Mouse (Mus musculus) thymus, postnatal 4 days (tissue): ENCODE measurements around the gene Hist1h2bq.
A peak's percentile ranks its signal among the peaks of the same experiment; 100 is the strongest.

Source experiments
- DNase-seq: peaks from one replicate; pipeline ENCODE4 v3.0.0; 2021

Hist1h2bq gene

GRCm38 (mm10) chr13:21787760-21788593 is 22.0 kb downstream of the Hist1h2bq start:
- DNase-seq = peak; percentile 17

- peak; percentile 77 for DNase-seq
Measured at GRCm38 (mm10) chr13:21786899-21787629, 22.9 kb downstream of the Hist1h2bq start, which contains the start of the genes Hist1h2an and Hist1h2bp. Hist1h2an (minus strand) TSS chr13:21787218. Hist1h2bp (plus strand) TSS chr13:21787461.

DNA sequence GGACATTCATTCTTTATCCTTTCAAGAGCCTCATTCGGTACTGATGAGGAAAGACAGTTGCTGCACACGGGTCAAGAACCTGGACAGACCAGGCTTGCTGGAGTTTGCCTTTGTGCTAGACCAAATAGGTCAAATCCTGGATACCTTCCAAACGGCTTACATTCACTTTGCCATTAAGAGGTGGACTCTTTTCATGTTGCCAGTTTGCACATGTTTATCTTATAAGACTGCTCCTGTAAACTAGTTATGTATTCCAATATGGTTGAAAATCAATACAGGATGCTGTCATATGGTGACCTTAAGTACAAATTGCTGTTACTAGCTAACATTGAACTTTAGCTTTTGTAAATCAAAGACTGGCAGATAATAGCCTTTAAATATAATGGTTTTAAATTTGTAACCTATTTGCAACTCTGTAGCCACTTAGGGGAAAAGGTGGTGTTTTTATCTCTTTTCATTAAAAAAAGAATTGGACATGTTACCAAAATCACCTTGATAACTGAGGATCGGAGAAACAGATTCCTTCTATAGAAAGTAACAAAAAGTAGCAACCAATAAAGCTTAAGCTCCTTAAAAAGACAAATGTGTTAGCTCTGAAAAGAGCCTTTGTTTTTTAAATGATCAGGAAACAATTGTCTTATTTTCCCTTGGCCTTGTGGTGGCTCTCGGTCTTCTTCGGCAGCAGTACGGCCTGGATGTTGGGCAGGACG is 23.7 kb downstream of the Hist1h2bq start:
- DNase-seq = no peak

- no peak for DNase-seq
Measured at GRCm38 (mm10) chr13:21784311-21784710, 25.7 kb downstream of the Hist1h2bq start.

- DNase-seq = peak; percentile 47
Measured at GRCm38 (mm10) chr13:21783734-21784161, 26.2 kb downstream of the Hist1h2bq start.

GRCm38 (mm10) chr13:21783255-21783617 is 26.8 kb downstream of the Hist1h2bq start, which contains the start of gene Hist1h3i:
Hist1h3i (minus strand) TSS chr13:21783370.
- DNase-seq = peak; percentile 64

GRCm38 (mm10) chr13:21782361-21783254 is 27.4 kb downstream of the Hist1h2bq start:
- DNase-seq = peak; percentile 57

- DNase-seq = no peak
Measured at GRCm38 (mm10) chr13:21781639-21782038, 28.4 kb downstream of the Hist1h2bq start.

- DNase-seq = no peak
Measured at GRCm38 (mm10) chr13:21781021-21781555, 28.9 kb downstream of the Hist1h2bq start.

DNA sequence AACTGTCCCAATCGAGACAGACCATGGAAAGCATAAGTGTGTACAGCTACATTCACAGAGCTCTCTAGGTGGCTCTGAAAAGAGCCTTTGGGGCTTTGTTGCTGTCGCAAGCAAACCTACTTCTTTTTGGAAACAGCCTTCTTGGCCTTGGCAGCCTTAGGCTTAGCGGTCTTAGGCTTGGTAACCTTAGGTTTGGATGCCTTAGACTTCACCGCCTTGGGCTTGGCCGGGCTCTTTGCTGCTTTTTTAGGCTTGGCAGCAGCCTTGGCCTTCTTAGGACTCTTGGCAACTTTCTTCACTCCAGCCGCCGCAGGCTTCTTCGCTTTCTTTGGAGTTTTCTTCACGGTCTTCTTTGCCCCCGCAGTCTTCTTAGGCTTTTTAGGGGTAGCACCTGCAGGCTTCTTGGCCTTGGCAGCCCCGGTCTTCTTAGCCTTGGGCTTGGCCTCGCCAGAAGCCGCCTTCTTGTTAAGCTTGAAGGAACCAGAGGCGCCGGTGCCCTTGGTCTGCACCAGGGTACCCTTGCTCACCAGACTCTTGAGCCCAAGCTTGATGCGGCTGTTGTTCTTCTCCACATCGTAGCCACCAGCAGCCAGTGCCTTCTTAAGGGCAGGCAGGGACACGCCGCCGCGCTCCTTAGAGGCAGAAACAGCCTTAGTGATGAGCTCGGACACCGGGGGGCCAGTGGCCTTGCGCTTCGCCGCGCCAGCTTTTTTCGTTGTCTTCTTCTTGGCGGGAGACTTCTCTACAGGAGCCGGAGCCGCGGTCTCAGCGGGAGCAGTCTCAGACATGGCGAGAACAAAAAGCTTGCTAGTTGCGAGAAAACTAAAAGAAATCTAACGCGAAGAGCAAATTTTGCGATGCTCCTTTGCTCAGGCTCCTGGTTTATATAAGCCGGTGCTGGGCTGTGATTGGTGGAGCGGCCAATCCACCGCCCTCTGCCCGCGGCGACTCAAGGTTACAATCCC is 29.9 kb downstream of the Hist1h2bq start, which contains the start of gene Hist1h1b:
Hist1h1b (minus strand) TSS at position 859 of the 965 bp plus-strand sequence.
- peak; percentile 83 for DNase-seq

DNA sequence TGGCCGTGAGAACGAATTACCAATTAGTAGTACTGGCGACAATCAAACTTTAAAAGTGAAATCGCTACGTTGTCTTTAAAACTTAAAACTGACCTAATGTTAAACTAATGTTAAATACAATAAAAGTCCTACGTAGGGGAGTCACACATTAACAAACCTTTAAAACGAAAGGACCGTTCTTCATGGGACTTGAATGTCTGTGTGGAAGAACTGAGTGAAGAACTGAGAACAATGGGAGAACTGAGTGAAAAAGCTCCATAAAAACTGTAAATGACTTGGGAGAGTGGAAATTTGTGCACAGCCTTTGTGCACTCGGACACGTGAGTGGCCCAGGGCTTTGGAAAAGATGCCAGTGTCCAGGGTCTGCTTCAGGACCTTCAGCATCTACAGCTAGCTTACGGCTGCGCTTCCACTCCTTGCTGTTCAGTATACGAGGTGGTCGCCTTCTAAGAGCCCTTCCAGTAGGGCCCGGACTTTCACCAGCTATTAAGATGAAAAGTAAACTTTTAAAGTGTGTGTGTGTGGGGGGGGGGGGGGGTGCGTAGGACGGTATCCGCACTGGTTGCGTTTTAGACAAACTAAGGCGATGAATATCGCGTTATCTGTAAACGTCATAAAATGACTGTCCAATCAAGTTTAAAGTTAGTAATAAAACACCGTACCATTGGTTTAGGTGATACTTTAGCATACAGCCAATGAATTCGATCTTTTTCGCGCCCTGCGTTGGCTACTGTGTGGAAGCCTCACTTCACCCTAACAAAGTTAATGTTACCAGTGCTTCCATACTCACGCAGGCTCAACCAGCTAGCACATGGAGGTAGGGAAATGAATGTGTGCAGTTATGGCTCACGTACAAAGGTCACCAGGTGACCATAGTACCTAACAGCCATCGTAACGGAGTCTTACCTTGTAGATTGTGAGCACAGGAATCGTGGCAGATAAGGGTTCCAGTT is 30.9 kb downstream of the Hist1h2bq start:
- DNase-seq = peak; percentile 75
